In genomic region chr8:47243016-47243630, GRCm38 (mm10) we compare ENCODE assay signal across 8 mouse cellular contexts.
DNase-seq lines count a peak whose midpoint lies in the region; ATAC-seq and TF ChIP-seq lines count a peak whose summit lies in the region.

No protein-coding gene starts in this region.

- H3K27me3 ChIP-seq in heart, embryonic 11.5 days (ENCODE audit: control insufficient read depth, insufficient read depth, low read length), result no peaks in the 10 kb centered on the region
- H3K27me3 ChIP-seq in liver, embryonic 11.5 days (replicated peaks; ENCODE audit: control insufficient read depth, insufficient read depth, low read length), result no peaks in the 10 kb centered on the region

- peak overlapping the region; percentile 53 for H3K4me2 ChIP-seq in heart, embryonic 11.5 days
- H3K4me2 ChIP-seq in liver, embryonic 11.5 days, result peak overlapping the region; percentile 53

- H3K36me3 ChIP-seq in heart, embryonic 11.5 days (ENCODE audit: control insufficient read depth, insufficient read depth, low read length), result no peaks in the 10 kb centered on the region
- H3K36me3 ChIP-seq in liver, embryonic 11.5 days (ENCODE audit: control insufficient read depth, insufficient read depth, low read length), result no peaks in the 10 kb centered on the region

- peaks cover 12% of the 10 kb centered on the region; the same call in 1 of the 2 replicates for H3K4me1 ChIP-seq in heart, embryonic 11.5 days (ENCODE audit: control insufficient read depth, insufficient read depth, low read length)
- 0 out of 2 replicates have a peak, but pooled peaks cover 3% of the 10 kb centered on the region for H3K4me1 ChIP-seq in liver, embryonic 11.5 days (replicated peaks; ENCODE audit: control insufficient read depth, insufficient read depth, low read length)
- H3K4me1 ChIP-seq in olfactory bulb, adult 2 months (ENCODE audit: control insufficient read depth, insufficient read depth, low read length), result peaks cover 27% of the 10 kb centered on the region

- H3K9ac ChIP-seq in heart, embryonic 11.5 days (ENCODE audit: low read depth, low read length), result no peak overlapping the region
- H3K9ac ChIP-seq in liver, embryonic 11.5 days (ENCODE audit: low read depth, low read length), result no peak overlapping the region

- WGBS in heart, embryonic 11.5 days (ENCODE audit: insufficient replicate concordance), result 57% methylated on average over 8 of the region's 8 CpGs
- WGBS in liver, embryonic 11.5 days, result 57% methylated on average over 8 of the region's 8 CpGs
- 8% methylated on average over 8 of the region's 8 CpGs for WGBS in olfactory bulb, adult 2 months

- H3K4me3 ChIP-seq in heart, embryonic 11.5 days (ENCODE audit: low read depth, low read length), result peak overlapping the region; percentile 15; the same call in 1 of the 2 replicates
- 0 out of 2 replicates have a peak overlapping the region, but pooled peaks have one; percentile 15 for H3K4me3 ChIP-seq in liver, embryonic 11.5 days (ENCODE audit: low read depth, low read length)
- H3K4me3 ChIP-seq in olfactory bulb, adult 2 months (ENCODE audit: insufficient read depth, low read depth, low read length), result peak overlapping the region; percentile 3; the same call in 1 of the 2 replicates

- intact Hi-C loops in heart, postnatal 25 days (cut with DNase I), result no loop called here

- no peak for TF ChIP-seq POLR2A in olfactory bulb, adult 2 months (IDR thresholded peaks at IDR 0.05; ENCODE audit: insufficient read depth, low read depth, low read length)

- ATAC-seq in heart, embryonic 11.5 days (replicated peaks; ENCODE audit: insufficient number of reproducible peaks, low FRiP score, low TSS enrichment), result no peak
- no peak for ATAC-seq in liver, embryonic 11.5 days (replicated peaks; ENCODE audit: low FRiP score)

- no peak for TF ChIP-seq CTCF in olfactory bulb, adult 2 months (IDR thresholded peaks at IDR 0.05; ENCODE audit: insufficient read depth, low read depth, low read length)

- no peaks in the 10 kb centered on the region for H3K9me3 ChIP-seq in heart, embryonic 11.5 days (replicated peaks; ENCODE audit: control insufficient read depth, low read length)
- no peaks in the 10 kb centered on the region for H3K9me3 ChIP-seq in liver, embryonic 11.5 days (ENCODE audit: control insufficient read depth, low read length)

- H3K27ac ChIP-seq in heart, embryonic 11.5 days (ENCODE audit: low read depth, low read length), result no peak overlapping the region
- no peak overlapping the region for H3K27ac ChIP-seq in liver, embryonic 11.5 days (ENCODE audit: low read depth, low read length)
- H3K27ac ChIP-seq in olfactory bulb, adult 2 months (ENCODE audit: insufficient read depth, low read depth, low read length), result peak overlapping the region; percentile 32

- DNase-seq in heart, adult 18-20 months, result peak; percentile 42 to 52
- DNase-seq in heart, postnatal 25 days (ENCODE audit: low spot score), result no peak
- DNase-seq in cerebellum, adult 9-10 months, result peak; percentile 66
- DNase-seq in liver, embryonic 11.5 days (ENCODE audit: low spot score), result no peak
- DNase-seq in spleen, postnatal 14 days (ENCODE audit: low spot score in 2 of 2), result no peak
- DNase-seq in right cerebral cortex, postnatal 36 days (ENCODE audit: low spot score in 2 of 2), result no peak

Comparison
In these comparisons a context has a peak if more than half of its experiments do, and no peak if none do; other contexts are left out.
1. DNase-seq: peak in heart, adult 18-20 months (2 of 2) and cerebellum, adult 9-10 months (single experiment); none in heart, postnatal 25 days (single experiment), liver, embryonic 11.5 days (single experiment), spleen, postnatal 14 days (0 of 2) and right cerebral cortex, postnatal 36 days (0 of 2).
2. Peak in every context shown above with its lines, with median percentiles within 50 percentile points of each other: H3K4me3 ChIP-seq.